In the genomic region with DNA sequence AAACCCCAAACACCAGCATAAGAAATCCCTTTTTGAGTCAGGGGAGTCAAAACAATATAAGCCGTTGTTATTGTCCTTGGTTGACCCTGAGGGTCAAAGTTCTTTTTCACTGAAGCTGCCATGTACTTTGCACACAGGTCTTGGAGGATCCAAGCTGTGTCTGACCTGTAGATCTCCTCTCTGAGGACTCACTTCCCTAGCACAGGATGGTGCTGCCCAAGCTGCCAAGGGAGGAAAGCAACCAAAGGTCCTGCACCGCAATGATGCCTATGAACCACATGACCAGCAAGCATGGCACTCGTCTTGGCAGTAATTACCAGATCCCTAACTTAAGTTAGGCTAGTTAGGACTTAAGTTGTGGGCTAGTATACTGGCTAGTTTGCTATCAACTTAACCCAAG, we compare ENCODE assay signal across 26 mouse cellular contexts. TPM values are rescaled to one million over a fixed set of nuclear protein-coding genes. Genes with fewer than 3 reads are reported as not detected.
"Had no signal": no experiment of that assay in that cellular context is flagged by ENCODE, and none has a peak within 500 bp of the region (broad histone marks: within the 10 kb centered on the region; RNA-seq: fewer than 3 reads in every experiment).

No protein-coding gene starts in this region.

- H3K4me3 ChIP-seq: gastrocnemius, adult 2 months; heart, embryonic 10.5 days; heart, embryonic 12.5 days; hindbrain, embryonic 10.5 days; hindbrain, embryonic 12.5 days; intestine, embryonic 15.5 days; kidney, embryonic 15.5 days; layer of hippocampus, adult 2 months; left cerebral cortex, adult 2 months; limb, embryonic 10.5 days; limb, embryonic 12.5 days; liver, embryonic 12.5 days had no signal

- H3K4me2 ChIP-seq: heart, embryonic 12.5 days; hindbrain, embryonic 12.5 days; hindbrain, embryonic 14.5 days; intestine, embryonic 15.5 days; kidney, embryonic 15.5 days; limb, embryonic 12.5 days; liver, embryonic 12.5 days had no signal

- H3K36me3 ChIP-seq: heart, embryonic 10.5 days; heart, embryonic 12.5 days; hindbrain, embryonic 10.5 days; hindbrain, embryonic 12.5 days; intestine, embryonic 15.5 days; kidney, embryonic 15.5 days; limb, embryonic 10.5 days; limb, embryonic 12.5 days; liver, embryonic 12.5 days had no signal

- H3K9ac ChIP-seq: heart, embryonic 12.5 days; hindbrain, embryonic 12.5 days; hindbrain, embryonic 14.5 days; intestine, embryonic 15.5 days; kidney, embryonic 15.5 days; limb, embryonic 12.5 days; liver, embryonic 12.5 days; liver, embryonic 14.5 days had no signal

- H3K27ac ChIP-seq: gastrocnemius, adult 2 months; heart, embryonic 10.5 days; hindbrain, embryonic 10.5 days; hindbrain, embryonic 12.5 days; hindbrain, embryonic 14.5 days; intestine, embryonic 15.5 days; kidney, embryonic 15.5 days; kidney, postnatal 0 days; left cerebral cortex, adult 2 months; limb, embryonic 10.5 days; limb, embryonic 12.5 days; liver, embryonic 12.5 days; liver, embryonic 14.5 days had no signal

- DNase-seq: gastrocnemius, adult 2 months; gastrocnemius, postnatal 10 days; gastrocnemius, postnatal 25 days; heart, adult 18-20 months; heart, postnatal 10 days; heart, postnatal 4 days; kidney, adult 8-10 months; liver had no signal

- H3K9me3 ChIP-seq: heart, embryonic 10.5 days; heart, embryonic 12.5 days; hindbrain, embryonic 10.5 days; hindbrain, embryonic 12.5 days; intestine, embryonic 15.5 days; kidney, embryonic 15.5 days; limb, embryonic 10.5 days; limb, embryonic 12.5 days; liver, embryonic 12.5 days had no signal

- ATAC-seq: hindbrain, embryonic 16.5 days; inflammation-experienced regulatory T-cells, adult 6 months; intestine, embryonic 15.5 days; intestine, postnatal 0 days; liver, embryonic 12.5 days had no signal

RNA-seq across cellular contexts. Expression of gene Cfap100, which starts 3.2 kb away (rescaled TPM):
- total RNA-seq: granulocyte monocyte progenitor cell, adult 5-6 weeks; heart, postnatal 4 days had no signal
- polyA plus RNA-seq: heart, embryonic 10.5 days; intestine, postnatal 0 days; liver, embryonic 12.5 days had no signal

RNA-seq across cellular contexts. Expression of gene Klf15, which starts 37.0 kb away (rescaled TPM):
- total RNA-seq: granulocyte monocyte progenitor cell, adult 5-6 weeks had no signal
- polyA plus RNA-seq: inflammation-experienced regulatory T-cells, adult 6 months had no signal
